Mouse (Mus musculus): ENCODE results near the gene AI413582.

The AI413582 gene

DNA sequence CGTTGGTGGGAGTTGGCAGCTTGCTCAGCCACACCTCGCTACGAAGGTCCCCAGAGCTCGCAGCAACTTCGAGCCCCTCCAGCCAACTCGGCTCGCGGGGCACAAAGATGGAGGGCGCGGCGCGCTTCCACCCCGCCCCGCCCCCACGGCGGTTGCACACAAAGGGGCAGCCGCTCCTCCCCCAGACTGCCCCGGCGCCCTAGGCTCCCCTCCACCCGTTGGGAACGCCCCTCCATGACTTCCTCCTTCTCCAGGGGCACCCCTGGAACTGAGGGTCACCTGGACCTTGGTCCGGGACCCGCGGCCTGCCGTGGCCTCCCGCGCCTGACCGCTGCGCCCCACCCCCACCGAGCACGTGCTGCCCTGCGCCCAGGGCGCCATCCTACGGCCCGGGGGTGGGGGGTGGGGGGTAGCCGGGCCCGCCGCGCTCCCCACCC, 10.5 kb downstream of the AI413582 start:
- peak; percentile 37 for DNase-seq (ENCODE audit: low spot score)

- DNase-seq (ENCODE audit: low spot score) = no peak
Measured at GRCm38 (mm10) chr17:27554062-27554960, 11.2 kb downstream of the AI413582 start.

GRCm38 (mm10) chr17:27552215-27553201, 13.0 kb downstream of the AI413582 start:
- DNase-seq (ENCODE audit: low spot score) = no peak

GRCm38 (mm10) chr17:27551393-27551940, 14.1 kb downstream of the AI413582 start:
- DNase-seq (ENCODE audit: low spot score) = no peak

DNA sequence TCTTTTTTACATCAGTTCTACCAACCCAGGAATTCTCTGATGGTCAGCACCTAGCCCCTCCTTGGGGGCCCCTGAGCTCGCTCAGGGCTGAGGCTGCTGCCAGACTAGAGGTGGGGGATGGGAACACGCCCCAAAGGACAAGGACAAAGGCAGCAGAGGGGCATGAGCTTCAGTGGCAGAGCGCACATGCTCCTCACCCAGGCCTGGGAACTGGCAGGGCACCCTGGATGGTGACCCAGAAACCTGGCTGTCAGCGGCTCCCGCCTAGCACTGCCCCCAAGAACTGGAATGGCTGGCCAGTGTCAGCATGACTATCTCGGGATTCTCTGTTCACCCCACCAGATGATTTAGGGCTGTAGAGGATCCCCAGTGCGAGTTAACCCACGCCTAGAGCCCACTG, 16.3 kb downstream of the AI413582 start:
- DNase-seq (ENCODE audit: low spot score) = no peak

- peak; percentile 63 for DNase-seq (ENCODE audit: low spot score)
Measured at GRCm38 (mm10) chr17:27547253-27547868, 18.2 kb downstream of the AI413582 start.

- no peak for DNase-seq (ENCODE audit: low spot score)
Measured at GRCm38 (mm10) chr17:27546574-27547085, 18.9 kb downstream of the AI413582 start.

GRCm38 (mm10) chr17:27545991-27546390, 19.6 kb downstream of the AI413582 start:
- DNase-seq (ENCODE audit: low spot score) = no peak

- no peak for DNase-seq (ENCODE audit: low spot score)
Measured at GRCm38 (mm10) chr17:27544551-27544950, 21.0 kb downstream of the AI413582 start.

DNA sequence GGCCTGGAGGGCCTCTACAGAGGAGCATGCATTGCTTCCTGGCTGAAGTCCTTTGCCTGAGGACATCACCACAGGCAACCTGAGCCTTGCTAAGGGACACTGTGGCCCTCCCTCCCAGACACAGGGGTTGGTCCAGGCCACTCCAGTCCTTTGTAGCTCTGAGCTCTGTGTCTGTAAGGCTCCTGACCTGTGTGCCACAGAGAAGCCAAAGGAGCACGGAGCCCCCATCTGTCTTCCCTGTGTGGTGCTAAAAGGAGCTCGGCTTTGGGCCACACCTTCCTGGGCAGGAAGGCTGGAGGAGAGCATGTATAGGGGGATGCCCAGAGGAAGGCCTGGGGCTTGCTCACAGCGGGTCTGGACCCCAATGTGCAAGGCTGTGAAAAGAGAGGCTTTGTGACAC, 23.6 kb downstream of the AI413582 start:
- DNase-seq (ENCODE audit: low spot score) = no peak

DNA sequence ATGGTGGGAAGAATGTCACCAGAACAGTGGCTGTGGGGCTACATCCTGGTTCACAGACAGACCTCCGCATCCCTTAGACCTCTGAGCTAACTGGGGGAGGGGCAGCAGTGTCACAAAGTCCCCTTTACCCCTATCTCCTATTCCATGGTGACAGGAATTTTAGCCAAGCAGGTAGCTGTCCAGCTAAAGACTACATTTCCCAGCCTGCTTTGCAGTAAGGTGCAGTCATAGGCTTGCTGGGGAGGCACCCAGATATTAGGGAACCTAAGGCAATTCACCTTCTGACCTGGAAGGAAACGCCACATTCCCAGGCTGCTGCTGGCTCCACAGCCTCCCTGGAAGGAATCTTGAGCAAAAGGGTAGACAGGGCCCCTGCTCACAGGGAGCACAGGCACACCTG, 24.3 kb downstream of the AI413582 start:
- no peak for DNase-seq (ENCODE audit: low spot score)

DNA sequence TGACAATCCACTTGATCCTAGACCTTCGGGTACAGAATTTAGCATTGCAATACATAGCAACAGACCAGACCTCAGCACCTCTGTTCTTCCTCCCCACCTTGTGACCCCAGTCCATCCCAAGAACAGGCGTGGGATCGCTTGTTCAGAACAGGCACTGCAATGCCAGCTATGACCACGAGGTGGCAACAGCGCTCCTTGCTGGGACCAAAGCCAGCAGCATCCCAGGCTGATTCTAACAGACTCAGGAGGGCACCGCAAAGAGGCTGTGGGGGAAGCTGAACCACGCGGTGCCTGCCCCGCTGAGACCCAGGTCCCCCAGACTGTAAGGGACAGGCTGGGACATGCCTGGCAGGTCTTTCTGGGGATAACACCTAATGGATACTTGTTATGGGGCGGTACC, 30.8 kb downstream of the AI413582 start:
- DNase-seq (ENCODE audit: low spot score) = peak; percentile 90

GRCm38 (mm10) chr17:27533354-27533753, 32.2 kb downstream of the AI413582 start:
- no peak for DNase-seq (ENCODE audit: low spot score)

DNA sequence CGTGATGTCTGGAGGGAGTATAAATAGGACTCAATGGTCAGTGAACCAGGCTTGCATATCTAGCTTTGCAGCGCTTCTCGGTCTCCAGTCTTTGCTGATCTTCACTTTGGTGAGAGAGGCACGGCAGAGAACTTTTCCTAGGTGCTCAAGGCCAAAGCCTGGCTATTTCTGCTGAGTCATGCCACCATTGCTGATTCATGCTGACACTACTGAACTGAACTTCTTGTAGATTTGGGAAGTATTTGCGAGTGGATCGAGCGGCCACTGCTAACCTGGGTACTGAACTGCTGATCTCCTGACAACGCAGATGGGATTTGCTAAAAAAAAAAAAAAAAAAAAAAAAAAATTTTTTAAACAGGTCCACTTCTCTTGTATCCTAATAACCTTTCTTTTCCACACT, 33.5 kb downstream of the AI413582 start:
- DNase-seq (ENCODE audit: low spot score) = no peak

GRCm38 (mm10) chr17:27528767-27529166, 36.8 kb downstream of the AI413582 start:
- no peak for DNase-seq (ENCODE audit: low spot score)

DNA sequence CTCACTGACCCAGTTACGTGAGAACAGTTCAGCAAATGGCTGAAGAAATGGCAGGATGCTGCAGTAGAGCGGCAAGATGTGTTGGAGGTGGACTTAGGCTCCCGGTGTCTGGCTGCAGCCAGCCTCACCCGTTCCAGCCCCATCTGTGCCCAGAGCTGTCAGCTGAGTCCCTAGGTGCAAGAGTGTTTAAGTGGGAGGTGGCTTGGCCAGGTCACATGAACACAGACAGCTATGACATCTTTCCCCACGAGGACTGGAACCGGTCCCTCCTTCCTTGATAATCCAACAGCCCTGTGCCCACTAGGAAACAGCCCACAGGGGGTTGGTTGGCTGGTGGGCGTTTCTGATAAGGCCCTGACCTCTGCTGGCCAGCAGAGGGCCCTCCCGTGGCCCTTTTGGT, 37.5 kb downstream of the AI413582 start:
- no peak for DNase-seq (ENCODE audit: low spot score)

GRCm38 (mm10) chr17:27527188-27527587, 38.4 kb downstream of the AI413582 start:
- no peak for DNase-seq (ENCODE audit: low spot score)

- no peak for DNase-seq (ENCODE audit: low spot score)
Measured at GRCm38 (mm10) chr17:27523121-27523520, 42.4 kb downstream of the AI413582 start.

DNA sequence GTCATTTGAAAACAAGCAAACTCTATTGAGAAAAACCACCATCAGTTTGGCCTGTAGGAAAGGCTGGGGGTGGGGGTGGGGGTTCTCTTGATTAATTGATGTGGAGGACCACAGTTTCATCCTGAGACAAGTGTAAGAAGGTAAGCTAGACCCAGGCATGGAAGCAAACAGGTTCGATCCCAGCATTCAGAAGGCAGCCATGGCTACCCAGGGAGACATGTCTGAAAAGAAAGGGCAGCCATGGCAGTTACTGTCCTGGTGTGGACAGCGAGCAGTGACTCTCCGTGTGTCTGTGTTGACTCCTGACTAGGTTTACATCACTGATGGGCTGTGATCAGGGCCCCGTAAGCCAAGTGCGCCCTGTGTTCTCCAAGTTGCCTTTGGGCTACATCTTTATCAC, 44.3 kb downstream of the AI413582 start, which contains the start of gene Grm4:
TSS of gene Grm4 (minus strand) at position 101 of the 400 bp plus-strand sequence.
- DNase-seq (ENCODE audit: low spot score) = no peak

GRCm38 (mm10) chr17:27520557-27520956, 45.0 kb downstream of the AI413582 start:
- peak; percentile 63 for DNase-seq (ENCODE audit: low spot score)

Measured in urinary bladder, postnatal 25 days (tissue).